9 mouse cellular contexts compared by ENCODE assay signal in genomic region chr10:127422047-127422446, GRCm38 (mm10). TPM values are rescaled to one million over a fixed set of nuclear protein-coding genes. Genes with fewer than 3 reads are reported as not detected.
A peak's percentile ranks its signal among the peaks of the same experiment; 100 is the strongest.
DNase-seq lines count a peak whose midpoint lies in the region; ATAC-seq and TF ChIP-seq lines count a peak whose summit lies in the region.
"Had no signal": no experiment of that assay in that cellular context is flagged by ENCODE, and none has a peak within 500 bp of the region (broad histone marks: within the 10 kb centered on the region; RNA-seq: fewer than 3 reads in every experiment).

No protein-coding gene starts in this region.

- H3K36me3 ChIP-seq in heart, adult 2 months (ENCODE audit: control insufficient read depth, insufficient read depth, low read length) = peaks cover 19% of the 10 kb centered on the region
- no peaks in the 10 kb centered on the region; the same call in 1 of the 2 replicates for H3K36me3 ChIP-seq in intestine, postnatal 0 days (ENCODE audit: control insufficient read depth, insufficient read depth)
- H3K36me3 ChIP-seq in midbrain, embryonic 11.5 days (ENCODE audit: control insufficient read depth, insufficient read depth, low read length) = no peaks in the 10 kb centered on the region
- no peaks in the 10 kb centered on the region for H3K36me3 ChIP-seq in stomach, embryonic 15.5 days

- H3K79me2 ChIP-seq in heart, adult 2 months (replicated peaks; ENCODE audit: control insufficient read depth, insufficient read depth, low read length) = no peaks in the 10 kb centered on the region

- no peak for TF ChIP-seq CTCF in heart, adult 2 months (IDR thresholded peaks at IDR 0.05)
- TF ChIP-seq CTCF in intestine, postnatal 0 days (IDR thresholded peaks at IDR 0.05; ENCODE audit: low read depth) = no peak

- no peak overlapping the region; the same call in 1 of the 2 replicates for H3K27ac ChIP-seq in heart, adult 2 months
- no peak overlapping the region for H3K27ac ChIP-seq in intestine, postnatal 0 days (ENCODE audit: low read depth, low read length)
- H3K27ac ChIP-seq in midbrain, embryonic 11.5 days (ENCODE audit: low read depth, low read length) = no peak overlapping the region
- H3K27ac ChIP-seq in stomach, embryonic 15.5 days = no peak overlapping the region

- H3K9ac ChIP-seq in heart, adult 2 months (ENCODE audit: low read depth, low read length) = no peak overlapping the region
- no peak overlapping the region for H3K9ac ChIP-seq in intestine, postnatal 0 days (ENCODE audit: low read depth, low read length)
- no peak overlapping the region for H3K9ac ChIP-seq in midbrain, embryonic 11.5 days (ENCODE audit: low read length)
- H3K9ac ChIP-seq in stomach, embryonic 15.5 days = no peak overlapping the region

- H3K4me3 ChIP-seq in heart, adult 2 months = no peak overlapping the region
- H3K4me3 ChIP-seq in intestine, postnatal 0 days (ENCODE audit: low read depth, low read length) = no peak overlapping the region
- no peak overlapping the region for H3K4me3 ChIP-seq in midbrain, embryonic 11.5 days (ENCODE audit: low read depth, low read length)
- H3K4me3 ChIP-seq in stomach, embryonic 15.5 days (replicated peaks) = no peak overlapping the region

- no peak for TF ChIP-seq POLR2A in heart, adult 2 months (IDR thresholded peaks at IDR 0.05; ENCODE audit: insufficient read depth, low read depth, low read length)

- DNase-seq in adrenal gland, adult (ENCODE audit: inconsistent age in 2 of 2, low spot score in 1 of 2) = peak; percentile 69 to 85
- no peak for DNase-seq in adrenal gland, postnatal 4 days (ENCODE audit: low spot score in 2 of 2)
- DNase-seq in embryo, embryonic 11.5 days (ENCODE audit: low read depth, low spot score) = peak; percentile 41
- peak; percentile 71 to 72 for DNase-seq in heart, adult 2 months
- DNase-seq in left cerebral cortex, postnatal 25 days (ENCODE audit: low spot score in 2 of 2) = peak; percentile 72 to 88
- peak; percentile 90 for DNase-seq in midbrain, embryonic 11.5 days (ENCODE audit: low spot score, missing footprints)

- no peak overlapping the region for H3K4me2 ChIP-seq in intestine, postnatal 0 days (replicated peaks; ENCODE audit: low read depth)
- H3K4me2 ChIP-seq in midbrain, embryonic 11.5 days = no peak overlapping the region
- peak overlapping the region; percentile 38; the same call in 1 of the 2 replicates for H3K4me2 ChIP-seq in stomach, embryonic 15.5 days

- TF ChIP-seq EP300 in heart, adult 2 months (IDR thresholded peaks at IDR 0.05; ENCODE audit: insufficient read depth, low read depth, low read length) = no peak

- 0 out of 2 replicates have a peak, but pooled peaks have one; percentile 26 for ATAC-seq in intestine, postnatal 0 days
- peak; percentile 63; the same call in 1 of the 2 replicates for ATAC-seq in midbrain, embryonic 11.5 days (ENCODE audit: low FRiP score)
- ATAC-seq in stomach, embryonic 15.5 days (ENCODE audit: insufficient read depth, low FRiP score, low read depth) = peak; percentile 56; the same call in 1 of the 2 replicates

- WGBS in heart, adult 2 months = 15% methylated on average over 6 of the region's 6 CpGs
- WGBS in intestine, postnatal 0 days = 21% methylated on average over 6 of the region's 6 CpGs
- WGBS in midbrain, embryonic 11.5 days = 28% methylated on average over 6 of the region's 6 CpGs
- 17% methylated on average over 6 of the region's 6 CpGs for WGBS in stomach, embryonic 15.5 days

- no peaks in the 10 kb centered on the region for H3K9me3 ChIP-seq in intestine, postnatal 0 days (ENCODE audit: control insufficient read depth)
- H3K9me3 ChIP-seq in midbrain, embryonic 11.5 days (ENCODE audit: control insufficient read depth, low read length) = no peaks in the 10 kb centered on the region
- no peaks in the 10 kb centered on the region for H3K9me3 ChIP-seq in stomach, embryonic 15.5 days

- H3K4me1 ChIP-seq in heart, adult 2 months (ENCODE audit: control insufficient read depth, insufficient read depth, low read length) = peaks cover 17% of the 10 kb centered on the region
- H3K4me1 ChIP-seq in intestine, postnatal 0 days (replicated peaks; ENCODE audit: control insufficient read depth, insufficient read depth, low read length) = peaks cover 6% of the 10 kb centered on the region
- H3K4me1 ChIP-seq in midbrain, embryonic 11.5 days (ENCODE audit: control insufficient read depth, insufficient read depth, low read length) = peaks cover 21% of the 10 kb centered on the region
- peaks cover 12% of the 10 kb centered on the region; the same call in 1 of the 2 replicates for H3K4me1 ChIP-seq in stomach, embryonic 15.5 days

- intact Hi-C loops in heart, adult 2 months (cut with DNase I) = loop anchor here (5.0 kb wide), 1 partner anchor 70 kb away; the partner anchor contains the start of gene Inhbe
- intact Hi-C loops in left cerebral cortex, postnatal 25 days (cut with DNase I) = no loop called here

- H3K27me3 ChIP-seq in heart, adult 2 months (ENCODE audit: control insufficient read depth, insufficient read depth, low read length) = no peaks in the 10 kb centered on the region
- no peaks in the 10 kb centered on the region for H3K27me3 ChIP-seq in intestine, postnatal 0 days (replicated peaks; ENCODE audit: control insufficient read depth, insufficient read depth, low read length)
- H3K27me3 ChIP-seq in midbrain, embryonic 11.5 days (ENCODE audit: control insufficient read depth, insufficient read depth, low read length) = no peaks in the 10 kb centered on the region
- H3K27me3 ChIP-seq in stomach, embryonic 15.5 days (replicated peaks) = no peaks in the 10 kb centered on the region

RNA-seq across cellular contexts. Expression of gene R3hdm2, which starts 41.9 kb away (rescaled TPM):
- total RNA-seq in adrenal gland, postnatal 4 days (2021) = 100 to 1,000 TPM; 157 to 164 TPM
- total RNA-seq in heart, adult 2 months (2021) = 100 to 1,000 TPM; 151 to 171 TPM
- polyA plus RNA-seq in heart, adult 2 months (2012; rRNA removed) = 120 and 154 TPM in 2 replicates
- polyA plus RNA-seq in intestine, postnatal 0 days (2015; fragmentation: Nextera tagmentation; extraction: Ambion mirVana) = 19.4 and 21.8 TPM in 2 replicates
- 100 to 1,000 TPM; 316 to 372 TPM for total RNA-seq in left cerebral cortex, postnatal 25 days (2021)
- 27.0 and 27.7 TPM in 2 replicates for polyA plus RNA-seq in midbrain, embryonic 11.5 days (2014; fragmentation: Nextera tagmentation; extraction: Ambion mirVana)
- 26.5 and 34.1 TPM in 2 replicates for polyA plus RNA-seq in stomach, embryonic 15.5 days (2015; fragmentation: Nextera tagmentation; extraction: Ambion mirVana)

RNA-seq across cellular contexts. Expression of gene Inhbc, which starts 51.8 kb away (rescaled TPM):
- total RNA-seq in adrenal gland, postnatal 4 days (2021) = 1 to 10 TPM in 1 of 2 experiments, not detected in 1; 5.8 TPM
- total RNA-seq in heart, adult 2 months (2021) = not detected
- 0.18 TPM in 1 of 2 replicates, not detected in the other for polyA plus RNA-seq in heart, adult 2 months (2012; rRNA removed)
- not detected in 2 replicates for polyA plus RNA-seq in intestine, postnatal 0 days (2015; fragmentation: Nextera tagmentation; extraction: Ambion mirVana)
- not detected for total RNA-seq in left cerebral cortex, postnatal 25 days (2021)
- polyA plus RNA-seq in midbrain, embryonic 11.5 days (2014; fragmentation: Nextera tagmentation; extraction: Ambion mirVana) = not detected in 2 replicates
- 0.27 TPM in 2 replicates for polyA plus RNA-seq in stomach, embryonic 15.5 days (2015; fragmentation: Nextera tagmentation; extraction: Ambion mirVana)
- polyA plus RNA-seq: small intestine, adult 2 months had no signal

Comparison
In these comparisons a context has a peak if more than half of its experiments do, and no peak if none do; other contexts are left out.
1. DNase-seq: peak in adrenal gland, adult (2 of 2), embryo, embryonic 11.5 days (single experiment), heart, adult 2 months (2 of 2), left cerebral cortex, postnatal 25 days (2 of 2) and midbrain, embryonic 11.5 days (single experiment); none in adrenal gland, postnatal 4 days (0 of 2).
2. Peak in every context shown above with its lines, with median percentiles within 50 percentile points of each other: ATAC-seq.